13 mouse cellular contexts compared by ENCODE assay signal in the genomic region with DNA sequence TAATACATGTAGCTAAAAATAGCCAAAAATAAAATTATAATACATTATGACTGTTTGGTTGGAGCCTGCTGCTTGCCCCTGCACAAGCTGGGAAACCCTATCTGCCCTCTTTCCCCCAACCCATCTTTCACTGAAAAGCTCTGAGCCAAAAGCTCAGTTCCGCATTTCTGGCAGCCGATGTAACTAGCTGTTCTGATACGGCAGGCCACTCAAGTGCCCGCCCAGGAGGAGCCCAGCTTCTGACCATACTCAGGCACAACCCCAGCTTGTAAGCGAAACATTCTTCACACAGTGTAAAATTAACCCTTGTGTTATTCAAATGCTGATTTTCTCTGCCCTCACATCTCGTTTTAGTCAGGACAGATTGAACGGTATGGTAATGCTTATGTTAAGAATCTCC. TPM values are rescaled to one million over a fixed set of nuclear protein-coding genes. Genes with fewer than 3 reads are reported as not detected.
DNase-seq lines count a peak whose midpoint lies in the region; ATAC-seq and TF ChIP-seq lines count a peak whose summit lies in the region.
"Had no signal": no experiment of that assay in that cellular context is flagged by ENCODE, and none has a peak within 500 bp of the region (broad histone marks: within the 10 kb centered on the region; RNA-seq: fewer than 3 reads in every experiment).

No protein-coding gene starts in this region.

- WGBS in heart, embryonic 10.5 days, result 36% methylated on average over 7 of the region's 7 CpGs
- 26% methylated on average over 7 of the region's 7 CpGs for WGBS in lung, embryonic 15.5 days
- WGBS in stomach, postnatal 0 days, result 31% methylated on average over 7 of the region's 7 CpGs

- no peak for TF ChIP-seq EP300 in stomach, postnatal 0 days (optimal IDR thresholded peaks at IDR 0.05)

- H3K9ac ChIP-seq in lung, embryonic 15.5 days, result no peak overlapping the region
- H3K9ac ChIP-seq in stomach, postnatal 0 days (ENCODE audit: low read length), result no peak overlapping the region

- ATAC-seq in lung, embryonic 15.5 days (ENCODE audit: borderline replicate concordance, extremely low read depth, low FRiP score, low TSS enrichment), result 0 out of 2 replicates have a peak, but pooled peaks have one; percentile 44
- peak; percentile 57; the same call in 1 of the 2 replicates for ATAC-seq in stomach, postnatal 0 days (ENCODE audit: low FRiP score, low TSS enrichment)

- no peak for TF ChIP-seq CTCF in stomach, postnatal 0 days (IDR thresholded peaks at IDR 0.05; ENCODE audit: low read depth)

- H3K4me3 ChIP-seq in heart, embryonic 10.5 days, result no peak overlapping the region
- H3K4me3 ChIP-seq in lung, embryonic 15.5 days, result no peak overlapping the region
- no peak overlapping the region for H3K4me3 ChIP-seq in stomach, postnatal 0 days (ENCODE audit: low read depth, low read length)
- H3K4me3 ChIP-seq: megakaryocyte, embryonic 14.5 days; myocyte had no signal

- H3K9me3 ChIP-seq in heart, embryonic 10.5 days, result no peaks in the 10 kb centered on the region
- no peaks in the 10 kb centered on the region for H3K9me3 ChIP-seq in lung, embryonic 15.5 days
- no peaks in the 10 kb centered on the region for H3K9me3 ChIP-seq in stomach, postnatal 0 days (ENCODE audit: control insufficient read depth, low read length)
- H3K9me3 ChIP-seq: megakaryocyte, embryonic 14.5 days had no signal

- intact Hi-C loops in heart, postnatal 36 days (cut with DNase I), result loop anchor here (1.0 to 2.0 kb wide), 2 partner anchors 28 to 51 kb away; partner anchors contain the start of gene Rfx2

- 0 out of 2 replicates have a peak, but pooled peaks cover 5% of the 10 kb centered on the region for H3K27me3 ChIP-seq in heart, embryonic 10.5 days (ENCODE audit: insufficient read depth, poor library complexity, severe bottlenecking)
- no peaks in the 10 kb centered on the region for H3K27me3 ChIP-seq in lung, embryonic 15.5 days
- H3K27me3 ChIP-seq in stomach, postnatal 0 days (ENCODE audit: control insufficient read depth, insufficient read depth, low read length), result no peaks in the 10 kb centered on the region

- no peaks in the 10 kb centered on the region for H3K36me3 ChIP-seq in heart, embryonic 10.5 days
- H3K36me3 ChIP-seq in lung, embryonic 15.5 days, result no peaks in the 10 kb centered on the region
- H3K36me3 ChIP-seq in stomach, postnatal 0 days (ENCODE audit: control insufficient read depth, insufficient read depth, low read length), result no peaks in the 10 kb centered on the region

- peaks cover 8% of the 10 kb centered on the region; the same call in 1 of the 2 replicates for H3K4me1 ChIP-seq in heart, embryonic 10.5 days
- H3K4me1 ChIP-seq in lung, embryonic 15.5 days, result peaks cover 6% of the 10 kb centered on the region; the same call in 1 of the 2 replicates
- no peaks in the 10 kb centered on the region for H3K4me1 ChIP-seq in stomach, postnatal 0 days (replicated peaks; ENCODE audit: control insufficient read depth, insufficient read depth)

- DNase-seq in heart, embryonic 10.5 days (ENCODE audit: low spot score), result no peak
- no peak for DNase-seq in heart, postnatal 36 days
- DNase-seq in lung, postnatal 25 days (ENCODE audit: low spot score), result no peak
- DNase-seq in lung, postnatal 10 days, result peak; percentile 62
- DNase-seq in stomach, postnatal 0 days (ENCODE audit: low spot score), result peak; percentile 25
- no peak for DNase-seq in layer of hippocampus, adult 11-12 months (ENCODE audit: low spot score)
- no peak for DNase-seq in urinary bladder, postnatal 4 days (ENCODE audit: low spot score in 2 of 2)

- H3K27ac ChIP-seq in heart, embryonic 10.5 days, result 0 out of 2 replicates have a peak overlapping the region, but pooled peaks have one; percentile 42
- H3K27ac ChIP-seq in lung, embryonic 15.5 days, result 0 out of 2 replicates have a peak overlapping the region, but pooled peaks have one; percentile 7
- peak overlapping the region; percentile 80; the same call in 1 of the 2 replicates for H3K27ac ChIP-seq in stomach, postnatal 0 days (replicated peaks)
- H3K27ac ChIP-seq: kidney, postnatal 0 days had no signal

- no peak overlapping the region for H3K4me2 ChIP-seq in lung, embryonic 15.5 days
- no peak overlapping the region for H3K4me2 ChIP-seq in stomach, postnatal 0 days (replicated peaks; ENCODE audit: low read depth)

RNA-seq across cellular contexts. Expression of gene Acsbg2, which starts 15.3 kb away (rescaled TPM):
- polyA plus RNA-seq in heart, embryonic 10.5 days (2016; fragmentation: Nextera tagmentation; extraction: Ambion mirVana), result not detected in 2 replicates
- not detected for total RNA-seq in heart, postnatal 36 days (2021)
- polyA plus RNA-seq in lung, embryonic 15.5 days (2015; fragmentation: Nextera tagmentation; extraction: Ambion mirVana), result not detected in 2 replicates
- polyA plus RNA-seq in stomach, postnatal 0 days (2015; fragmentation: Nextera tagmentation; extraction: Ambion mirVana), result 0.04 TPM in 1 of 2 replicates, not detected in the other
- total RNA-seq: gastrocnemius, adult 18-20 months had no signal
- polyA plus RNA-seq: kidney, postnatal 0 days; myocyte; thymus, postnatal 0 days had no signal

RNA-seq across cellular contexts. Expression of gene 1700061G19Rik, which starts 16.4 kb away (rescaled TPM):
- polyA plus RNA-seq in heart, embryonic 10.5 days (2016; fragmentation: Nextera tagmentation; extraction: Ambion mirVana), result 0.33 and 0.40 TPM in 2 replicates
- not detected for total RNA-seq in heart, postnatal 36 days (2021)
- 0.23 and 0.35 TPM in 2 replicates for polyA plus RNA-seq in lung, embryonic 15.5 days (2015; fragmentation: Nextera tagmentation; extraction: Ambion mirVana)
- polyA plus RNA-seq in stomach, postnatal 0 days (2015; fragmentation: Nextera tagmentation; extraction: Ambion mirVana), result 1.0 and 1.4 TPM in 2 replicates
- total RNA-seq: gastrocnemius, adult 18-20 months had no signal

RNA-seq across cellular contexts. Expression of gene Rfx2, which starts 28.1 kb away (rescaled TPM):
- polyA plus RNA-seq in heart, embryonic 10.5 days (2016; fragmentation: Nextera tagmentation; extraction: Ambion mirVana), result 4.0 and 4.8 TPM in 2 replicates
- total RNA-seq in heart, postnatal 36 days (2021), result 1 to 10 TPM; 2.9 to 5.5 TPM
- 5.2 and 6.0 TPM in 2 replicates for polyA plus RNA-seq in lung, embryonic 15.5 days (2015; fragmentation: Nextera tagmentation; extraction: Ambion mirVana)
- polyA plus RNA-seq in stomach, postnatal 0 days (2015; fragmentation: Nextera tagmentation; extraction: Ambion mirVana), result 3.2 and 3.3 TPM in 2 replicates

Comparison
In these comparisons a context has a peak if more than half of its experiments do, and no peak if none do; other contexts are left out.
1. DNase-seq: peak in lung, postnatal 10 days (single experiment) and stomach, postnatal 0 days (single experiment); none in heart, embryonic 10.5 days (single experiment), heart, postnatal 36 days (0 of 2), lung, postnatal 25 days (single experiment), layer of hippocampus, adult 11-12 months (single experiment) and urinary bladder, postnatal 4 days (0 of 2).
2. H3K27ac ChIP-seq: peak in every context shown above with its lines; median percentile 80 in stomach, postnatal 0 days; 42 in heart, embryonic 10.5 days; 7 in lung, embryonic 15.5 days.